Mouse (Mus musculus) heart, embryonic 15.5 days (tissue): Measurements from ENCODE around the gene Kcnh1. TPM values are rescaled to one million over a fixed set of nuclear protein-coding genes. Genes with fewer than 3 reads are reported as not detected.
A peak's percentile ranks its signal among the peaks of the same experiment; 100 is the strongest.

Source experiments
- ATAC-seq: fragments of 200-750 bp; cut with Nextera tagmentation; replicated peaks from 2 replicates; pipeline ENCODE4 v1.8.0; 2017; ENCODE audit warnings: low read depth, moderate TSS enrichment; ENCODE audit not compliant: insufficient number of reproducible peaks, insufficient read depth, low FRiP score
- H3K27ac ChIP-seq: fragments of 300-500 bp; sonication (generic); 2 replicates; pipeline ENCODE4 v1.5.1; 2015; ENCODE audit warnings: mild to moderate bottlenecking, inconsistent platforms
- H3K27me3 ChIP-seq: fragments of 300-500 bp; sonication (generic); 2 replicates; pipeline ENCODE4 v1.6.1; 2015; ENCODE audit warnings: inconsistent platforms
- H3K36me3 ChIP-seq: fragments of 300-500 bp; sonication (generic); 2 replicates; pipeline ENCODE4 v1.6.1; 2015; ENCODE audit warnings: mild to moderate bottlenecking, inconsistent platforms
- H3K4me1 ChIP-seq: fragments of 300-500 bp; sonication (generic); replicated peaks from 2 replicates; pipeline ENCODE4 v1.6.1; 2015; ENCODE audit warnings: inconsistent platforms
- H3K4me2 ChIP-seq: fragments of 300-500 bp; sonication (generic); 2 replicates; pipeline ENCODE4 v1.6.1; 2015; ENCODE audit warnings: inconsistent platforms, mild to moderate bottlenecking, moderate library complexity
- H3K4me3 ChIP-seq: fragments of 300-500 bp; sonication (generic); 2 replicates; pipeline ENCODE4 v1.5.1; 2015; ENCODE audit warnings: mild to moderate bottlenecking, inconsistent platforms
- H3K9ac ChIP-seq: fragments of 300-500 bp; sonication (generic); 2 replicates; pipeline ENCODE4 v1.6.1; 2015; ENCODE audit warnings: mild to moderate bottlenecking, inconsistent platforms
- H3K9me3 ChIP-seq: fragments of 300-500 bp; sonication (generic); replicated peaks from 2 replicates; pipeline ENCODE4 v1.6.1; 2016; ENCODE audit warnings: inconsistent platforms
- WGBS: fragments of 180-500 bp; shearing (Covaris S2); methylation state at CpG from one replicate; pipeline ENCODE4 v1.1.7; 2015; ENCODE audit warnings: mixed read lengths; 5-methylcytosine and 5-hydroxymethylcytosine counted together
- polyA plus RNA-seq: library from polyadenylated mRNA; unstranded; fragments of >200 nt; fragmentation: Nextera tagmentation; extraction: Ambion mirVana; gene quantifications from 2 replicates; pipeline ENCODE4 v1.2.1, GENCODE M21; 2015

Gene Kcnh1
- polyA plus RNA-seq, 1 experiment from 2014 or later = 0.26 TPM

DNA sequence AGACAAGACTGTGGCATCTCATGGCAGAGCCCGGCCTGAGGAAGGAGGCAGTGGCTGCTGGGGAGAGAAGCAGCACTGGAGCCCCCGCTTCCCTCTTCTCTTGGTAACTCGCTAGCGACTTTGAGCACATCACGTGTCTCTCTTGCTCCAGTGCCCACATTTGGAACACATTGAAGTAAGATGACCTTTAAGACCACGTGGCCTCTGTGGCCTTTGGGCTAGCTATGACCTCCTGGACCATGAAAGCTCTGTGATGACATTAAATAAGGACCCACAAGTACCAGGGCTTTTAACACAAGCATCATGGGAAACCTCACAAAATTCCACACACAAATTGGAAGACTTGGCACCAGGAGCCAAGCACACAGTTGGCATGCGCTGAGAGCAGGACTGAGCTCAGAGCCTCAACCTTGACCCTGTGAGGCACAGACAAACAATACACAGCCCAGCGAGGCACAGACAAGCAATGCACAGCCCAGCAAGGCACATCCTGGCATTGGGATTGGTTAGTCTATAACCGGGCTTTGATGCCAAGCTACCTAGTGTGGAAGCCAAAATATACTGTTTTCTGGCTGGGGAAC is 225.8 kb downstream of the Kcnh1 start:
- H3K36me3 ChIP-seq = no peaks in the 10 kb centered on the region
- no peak overlapping the region for H3K9ac ChIP-seq
- H3K4me2 ChIP-seq = no peak overlapping the region
- no peaks in the 10 kb centered on the region for H3K4me1 ChIP-seq
- ATAC-seq = no peak
- no peaks in the 10 kb centered on the region for H3K27me3 ChIP-seq
- no peaks in the 10 kb centered on the region for H3K9me3 ChIP-seq
- H3K27ac ChIP-seq = no peak overlapping the region
- H3K4me3 ChIP-seq = no peak overlapping the region
- WGBS = 77% methylated on average over 9 of the region's 9 CpGs

DNA sequence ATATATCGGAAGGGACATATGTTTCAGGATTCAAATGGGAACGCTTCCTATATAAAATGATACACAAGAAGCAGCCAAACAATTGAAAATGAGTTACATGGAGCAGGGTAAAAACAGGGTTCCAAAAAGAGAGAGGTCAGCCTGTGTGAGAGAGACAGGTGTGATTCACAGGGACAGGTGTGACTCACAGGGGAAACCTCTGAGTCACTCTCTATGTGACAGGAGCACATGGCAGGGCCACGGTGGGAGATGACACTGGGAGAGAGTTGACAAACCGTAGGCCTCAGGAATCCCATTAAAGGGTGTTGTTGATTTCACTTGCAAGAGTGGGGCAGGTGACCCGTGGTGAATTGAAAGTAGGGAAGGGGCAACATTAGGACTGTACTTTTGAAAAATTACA is 228.6 kb downstream of the Kcnh1 start:
- no peak for ATAC-seq
- no peaks in the 10 kb centered on the region for H3K27me3 ChIP-seq
- no peak overlapping the region for H3K4me2 ChIP-seq
- 73% methylated on average over 5 of the region's 5 CpGs for WGBS
- no peak overlapping the region for H3K4me3 ChIP-seq
- H3K9ac ChIP-seq = no peak overlapping the region
- no peaks in the 10 kb centered on the region for H3K4me1 ChIP-seq
- no peak overlapping the region for H3K27ac ChIP-seq
- no peaks in the 10 kb centered on the region for H3K36me3 ChIP-seq
- H3K9me3 ChIP-seq = no peaks in the 10 kb centered on the region

DNA sequence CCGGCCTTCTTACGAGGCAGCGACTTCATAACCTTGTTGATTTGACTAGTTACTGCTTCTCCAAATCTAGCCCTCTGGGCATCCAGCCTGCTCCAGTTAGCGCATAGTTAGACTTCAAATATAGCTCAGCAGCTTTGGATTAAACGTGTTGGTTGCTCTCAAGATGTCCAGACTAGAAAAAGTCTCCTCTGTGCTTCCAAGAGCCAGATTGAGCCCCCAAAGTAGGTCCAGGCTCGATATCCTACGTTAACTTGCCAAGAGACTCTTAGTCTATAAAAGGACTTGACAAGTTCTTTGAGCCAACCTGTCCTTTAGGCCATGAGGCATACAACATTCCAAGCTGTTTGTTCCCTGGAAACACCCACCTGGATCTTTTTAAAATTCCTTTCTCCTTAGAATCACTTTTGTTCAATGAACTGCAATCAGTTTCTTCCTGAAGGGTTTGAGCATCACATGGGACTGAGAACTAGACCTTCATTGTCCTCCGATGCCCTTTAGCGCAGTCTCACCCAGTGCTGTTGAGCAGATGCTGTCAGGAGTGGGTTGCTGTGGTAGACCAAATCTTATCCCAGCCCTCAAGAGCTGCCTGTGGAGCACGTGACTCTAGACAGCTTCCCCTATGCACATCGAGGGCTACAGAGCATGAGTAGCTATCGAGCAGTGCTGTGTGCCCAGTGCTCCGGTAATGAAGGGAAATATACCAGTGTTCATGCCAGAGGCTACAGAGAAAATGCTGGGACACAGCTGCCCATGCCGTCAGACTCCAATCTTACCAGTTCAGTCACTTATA is 231.0 kb downstream of the Kcnh1 start:
- no peak overlapping the region for H3K27ac ChIP-seq
- no peak for ATAC-seq

DNA sequence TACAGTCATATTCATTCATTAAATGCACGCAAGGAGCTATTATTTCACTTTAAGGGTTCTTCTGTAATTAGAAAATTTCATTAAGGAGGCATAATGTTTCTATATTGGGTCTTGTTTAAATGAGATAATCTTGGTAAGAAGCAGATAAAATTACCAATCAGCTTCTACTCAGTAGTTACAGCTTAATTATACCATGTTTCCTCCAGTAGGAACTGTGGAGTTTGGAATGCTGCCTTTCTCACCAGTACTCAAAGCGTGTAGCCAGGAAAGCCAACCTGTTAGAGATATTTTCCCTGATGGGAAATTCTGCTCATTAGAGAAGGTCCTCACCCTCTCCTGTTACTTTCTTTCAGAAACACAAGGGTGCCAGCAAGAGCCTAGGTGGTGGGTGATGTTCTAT is 240.8 kb downstream of the Kcnh1 start:
- Histone ChIP-seq H3K36me3 (no peaks in the 10 kb centered on the region), H3K4me2 (no peak overlapping the region), H3K4me1 (no peaks in the 10 kb centered on the region), H3K9ac (no peak overlapping the region), H3K27me3 (no peaks in the 10 kb centered on the region), H3K4me3 (no peak overlapping the region), H3K27ac (no peak overlapping the region), H3K9me3 (no peaks in the 10 kb centered on the region)
- ATAC-seq = no peak
- 83% methylated on average over 2 of the region's 2 CpGs for WGBS

More for the DNA sequence above, 231.0 kb downstream of the Kcnh1 start:
- Histone ChIP-seq H3K4me1 (no peaks in the 10 kb centered on the region), H3K9ac (no peak overlapping the region), H3K4me2 (no peak overlapping the region), H3K27me3 (no peaks in the 10 kb centered on the region), H3K36me3 (no peaks in the 10 kb centered on the region), H3K9me3 (no peaks in the 10 kb centered on the region), H3K4me3 (no peak overlapping the region)
- WGBS = 77% methylated on average over 14 of the region's 14 CpGs

DNA sequence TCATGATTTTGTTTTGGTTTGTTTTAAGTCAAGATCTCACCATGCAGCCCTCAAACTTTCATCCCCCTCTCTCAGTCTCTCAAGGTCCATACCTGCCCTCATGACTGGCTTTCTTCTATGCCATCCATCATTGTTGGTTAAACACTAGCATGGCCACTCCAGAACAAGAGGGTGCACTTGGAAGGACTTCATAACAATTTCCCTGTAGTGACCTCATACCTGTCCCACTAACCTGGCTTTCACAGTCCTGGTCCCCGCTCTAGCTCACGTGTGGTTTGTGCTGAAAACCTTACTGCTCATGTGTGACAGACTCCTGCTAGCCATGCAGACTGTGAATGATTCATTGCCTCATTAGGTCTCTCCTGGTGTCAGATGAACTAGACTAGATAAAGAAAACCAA is 244.9 kb downstream of the Kcnh1 start:
- Histone ChIP-seq H3K27me3 (no peaks in the 10 kb centered on the region), H3K4me2 (no peak overlapping the region), H3K9ac (no peak overlapping the region), H3K36me3 (no peaks in the 10 kb centered on the region), H3K9me3 (no peaks in the 10 kb centered on the region), H3K4me3 (no peak overlapping the region), H3K4me1 (no peaks in the 10 kb centered on the region), H3K27ac (no peak overlapping the region)
- ATAC-seq = no peak
- whole genome bisulfite sequencing = 76% methylated on average over 2 of the region's 2 CpGs

DNA sequence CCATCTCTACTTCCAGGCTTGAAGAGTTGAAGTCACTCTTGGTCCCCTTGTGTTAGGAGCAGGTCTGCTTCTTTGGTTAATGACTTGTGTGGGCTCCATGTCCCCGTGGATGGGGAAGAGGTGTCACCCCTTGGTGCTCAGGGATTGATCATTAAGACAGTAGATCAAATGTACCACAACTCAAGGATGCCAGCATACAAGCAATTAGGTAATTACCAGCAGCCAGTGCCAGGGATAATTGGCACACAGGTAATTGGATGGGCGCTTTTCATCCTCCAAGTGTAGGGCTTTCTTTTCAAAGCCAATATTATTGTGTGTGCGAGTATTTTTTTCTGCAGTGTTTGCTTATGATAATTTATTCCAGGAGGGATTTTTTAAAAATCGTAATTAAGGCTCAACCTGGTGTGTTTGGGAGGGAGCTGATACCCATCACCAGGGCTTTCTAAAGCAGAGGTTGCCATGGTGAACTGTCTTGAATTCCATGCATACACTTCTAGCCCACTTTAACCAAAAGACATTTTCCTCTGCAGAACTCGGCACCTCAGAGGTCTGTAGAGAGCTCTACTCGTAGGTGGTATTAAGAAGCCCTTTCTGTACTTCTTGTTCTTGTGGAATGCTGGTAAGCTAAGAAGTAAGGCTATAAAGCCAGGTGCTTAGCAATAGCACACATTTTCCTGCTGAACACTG is 248.7 kb downstream of the Kcnh1 start:
- no peak overlapping the region for H3K27ac ChIP-seq
- no peak for ATAC-seq
- H3K4me2 ChIP-seq = no peak overlapping the region
- no peaks in the 10 kb centered on the region for H3K9me3 ChIP-seq
- peaks cover 4% of the 10 kb centered on the region for H3K4me1 ChIP-seq
- no peak overlapping the region for H3K4me3 ChIP-seq
- H3K9ac ChIP-seq = no peak overlapping the region
- H3K27me3 ChIP-seq = no peaks in the 10 kb centered on the region
- WGBS = 67% methylated on average over 6 of the region's 6 CpGs
- no peaks in the 10 kb centered on the region for H3K36me3 ChIP-seq

DNA sequence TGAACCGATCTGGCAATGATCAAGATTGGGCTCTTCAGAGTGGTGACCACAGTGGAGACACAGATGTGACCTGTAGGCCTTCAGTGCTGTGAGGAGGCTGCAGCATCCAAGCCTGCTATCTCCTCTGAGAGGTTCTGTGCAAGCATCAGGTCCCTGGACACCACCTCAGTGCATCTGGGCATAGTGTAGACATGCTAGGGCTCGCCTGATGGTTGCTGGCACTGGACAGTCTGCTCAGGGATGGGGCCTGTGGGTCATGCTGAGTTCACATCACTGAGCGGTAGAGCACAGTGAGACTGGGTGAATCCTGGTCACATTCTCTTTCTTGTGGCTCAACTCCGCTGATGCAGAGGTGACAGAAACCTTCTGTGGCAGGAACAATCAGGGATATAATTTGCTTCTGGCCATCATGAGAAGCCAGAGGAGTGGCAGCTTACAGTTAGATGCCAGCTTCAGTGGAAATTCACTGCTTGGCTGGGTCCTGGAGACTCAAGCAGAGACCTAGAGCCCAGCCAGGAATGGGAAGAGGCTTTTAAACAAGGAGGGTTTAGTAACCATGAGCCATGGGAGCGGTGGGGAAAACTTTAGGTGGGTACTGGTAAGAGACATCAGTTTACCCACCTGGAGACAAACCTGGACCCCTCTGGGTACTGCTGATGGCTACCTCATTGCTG is 252.3 kb downstream of the Kcnh1 start:
- Histone ChIP-seq H3K9me3 (no peaks in the 10 kb centered on the region), H3K4me2 (no peak overlapping the region), H3K27ac (no peak overlapping the region), H3K9ac (no peak overlapping the region), H3K4me1 (peaks cover 12% of the 10 kb centered on the region), H3K36me3 (no peaks in the 10 kb centered on the region), H3K27me3 (0 out of 2 replicates have a peak, but pooled peaks cover 4% of the 10 kb centered on the region), H3K4me3 (no peak overlapping the region)
- WGBS = 84% methylated on average over 5 of the region's 5 CpGs
- ATAC-seq = no peak

DNA sequence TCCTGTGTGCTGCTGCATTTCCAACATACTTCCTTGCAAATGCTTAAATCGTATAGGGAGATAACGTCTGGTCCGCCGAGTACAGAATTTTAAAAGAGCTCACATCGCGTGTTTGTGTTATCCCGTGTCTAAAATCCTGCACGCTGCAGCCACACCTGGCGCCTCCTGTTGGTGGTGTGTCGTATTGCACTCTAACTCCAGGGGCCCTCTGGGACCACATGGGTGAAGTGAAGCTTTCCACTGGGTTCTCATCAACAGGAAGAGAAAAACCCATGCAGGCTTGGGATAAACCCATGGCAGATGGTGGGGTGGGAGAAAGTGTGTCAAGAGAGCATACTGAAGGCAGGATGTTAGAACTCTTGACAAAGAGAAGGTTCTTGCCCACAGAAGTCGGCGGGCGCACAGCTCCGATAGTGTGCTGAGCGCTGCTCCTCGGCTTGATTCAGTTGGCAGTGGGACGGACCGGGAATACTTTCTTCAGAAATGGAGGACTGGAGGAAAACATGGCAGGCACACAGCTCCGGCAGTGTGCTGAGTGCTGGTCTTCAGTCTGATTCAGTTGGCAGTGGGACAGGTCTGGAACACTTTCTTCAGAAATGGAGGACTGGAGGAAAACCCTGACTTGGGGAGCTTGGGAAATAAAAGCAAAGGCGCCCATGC is 253.6 kb downstream of the Kcnh1 start:
- H3K9me3 ChIP-seq = no peaks in the 10 kb centered on the region
- no peak overlapping the region for H3K4me3 ChIP-seq
- 0 out of 2 replicates have a peak, but pooled peaks cover 4% of the 10 kb centered on the region for H3K27me3 ChIP-seq
- peaks cover 12% of the 10 kb centered on the region for H3K4me1 ChIP-seq
- ATAC-seq = no peak
- 66% methylated on average over 20 of the region's 20 CpGs for WGBS
- H3K36me3 ChIP-seq = no peaks in the 10 kb centered on the region
- no peak overlapping the region for H3K4me2 ChIP-seq
- H3K9ac ChIP-seq = no peak overlapping the region
- H3K27ac ChIP-seq = peak overlapping the region; percentile 16

DNA sequence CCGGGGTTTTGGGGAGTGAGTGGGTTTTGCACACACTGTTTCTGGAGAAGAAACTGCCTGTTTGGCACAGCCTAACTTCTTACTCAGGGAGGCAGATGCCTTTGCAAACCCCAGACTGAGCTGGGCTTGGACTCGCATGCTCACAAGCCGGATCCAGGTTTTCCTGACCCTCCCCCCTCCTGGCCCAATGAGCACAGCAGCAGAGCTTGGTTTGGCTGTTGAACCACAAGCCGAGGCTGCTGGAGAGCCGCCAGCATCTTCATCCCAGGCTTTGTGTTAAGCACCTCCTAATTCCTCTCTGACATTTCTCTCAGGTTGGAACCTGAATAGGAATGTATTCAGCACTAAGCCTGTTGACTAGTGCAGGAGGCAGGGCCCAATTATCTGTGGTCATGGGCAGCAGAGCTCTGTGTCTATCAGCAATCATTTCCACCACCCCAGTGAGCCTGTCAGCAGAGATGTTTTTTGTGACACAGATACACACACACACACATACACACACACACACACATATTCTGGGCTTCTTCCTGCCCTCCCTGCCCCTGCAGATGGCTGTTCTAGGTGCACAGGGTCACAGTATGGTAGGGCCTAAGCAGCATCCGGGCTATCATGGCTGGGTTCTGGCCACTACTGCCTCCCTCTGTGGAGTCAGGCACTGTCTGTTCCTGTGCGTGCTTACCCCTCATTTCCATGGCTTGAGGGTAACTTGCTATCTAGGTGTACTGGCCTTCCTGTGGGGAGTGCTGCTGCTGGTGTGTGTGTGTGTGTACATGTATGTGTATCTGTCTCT is 254.3 kb downstream of the Kcnh1 start:
- no peak overlapping the region for H3K4me3 ChIP-seq
- peaks cover 14% of the 10 kb centered on the region for H3K4me1 ChIP-seq
- peak overlapping the region; percentile 20; the same call in 1 of the 2 replicates for H3K27ac ChIP-seq
- no peak overlapping the region for H3K9ac ChIP-seq
- H3K4me2 ChIP-seq = no peak overlapping the region
- H3K27me3 ChIP-seq = 0 out of 2 replicates have a peak, but pooled peaks cover 4% of the 10 kb centered on the region
- H3K36me3 ChIP-seq = no peaks in the 10 kb centered on the region
- H3K9me3 ChIP-seq = no peaks in the 10 kb centered on the region
- ATAC-seq = peak; percentile 61
- WGBS = 37% methylated on average over 7 of the region's 7 CpGs

DNA sequence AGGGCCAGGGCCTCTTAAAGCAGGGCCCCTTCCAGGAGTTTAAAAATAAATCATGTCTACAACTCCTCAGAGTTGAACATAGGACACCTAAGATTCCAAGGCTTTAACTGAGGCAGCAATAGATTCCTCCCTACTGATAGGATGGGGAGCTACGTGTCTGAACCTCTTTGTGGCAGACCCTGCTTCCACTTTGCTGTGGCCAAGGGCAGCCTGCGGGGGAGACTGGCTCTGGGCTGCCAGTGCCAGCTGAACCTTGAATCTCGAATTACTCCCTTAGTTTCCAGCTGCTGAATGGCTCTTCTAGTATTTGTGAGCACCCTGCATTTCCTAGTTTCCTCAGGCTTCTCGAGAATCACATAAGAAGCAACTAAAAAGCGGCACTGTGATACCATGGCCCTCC is 255.6 kb downstream of the Kcnh1 start:
- H3K36me3 ChIP-seq = no peaks in the 10 kb centered on the region
- no peak overlapping the region for H3K4me2 ChIP-seq
- H3K27ac ChIP-seq = no peak overlapping the region
- no peaks in the 10 kb centered on the region for H3K9me3 ChIP-seq
- no peak overlapping the region for H3K9ac ChIP-seq
- H3K4me1 ChIP-seq = peaks cover 17% of the 10 kb centered on the region
- no peak for ATAC-seq
- WGBS = 56% methylated on average over 5 of the region's 5 CpGs
- no peak overlapping the region for H3K4me3 ChIP-seq
- H3K27me3 ChIP-seq = 0 out of 2 replicates have a peak, but pooled peaks cover 4% of the 10 kb centered on the region
